Mouse (Mus musculus): ENCODE measurements at regions not wholly inside any gene's neighbourhood (a gene's known extent, or its start where the extent isn't known, plus 50 kb on each side); places are given as distances from the start of the nearest gene placed in this dataset.

DNA sequence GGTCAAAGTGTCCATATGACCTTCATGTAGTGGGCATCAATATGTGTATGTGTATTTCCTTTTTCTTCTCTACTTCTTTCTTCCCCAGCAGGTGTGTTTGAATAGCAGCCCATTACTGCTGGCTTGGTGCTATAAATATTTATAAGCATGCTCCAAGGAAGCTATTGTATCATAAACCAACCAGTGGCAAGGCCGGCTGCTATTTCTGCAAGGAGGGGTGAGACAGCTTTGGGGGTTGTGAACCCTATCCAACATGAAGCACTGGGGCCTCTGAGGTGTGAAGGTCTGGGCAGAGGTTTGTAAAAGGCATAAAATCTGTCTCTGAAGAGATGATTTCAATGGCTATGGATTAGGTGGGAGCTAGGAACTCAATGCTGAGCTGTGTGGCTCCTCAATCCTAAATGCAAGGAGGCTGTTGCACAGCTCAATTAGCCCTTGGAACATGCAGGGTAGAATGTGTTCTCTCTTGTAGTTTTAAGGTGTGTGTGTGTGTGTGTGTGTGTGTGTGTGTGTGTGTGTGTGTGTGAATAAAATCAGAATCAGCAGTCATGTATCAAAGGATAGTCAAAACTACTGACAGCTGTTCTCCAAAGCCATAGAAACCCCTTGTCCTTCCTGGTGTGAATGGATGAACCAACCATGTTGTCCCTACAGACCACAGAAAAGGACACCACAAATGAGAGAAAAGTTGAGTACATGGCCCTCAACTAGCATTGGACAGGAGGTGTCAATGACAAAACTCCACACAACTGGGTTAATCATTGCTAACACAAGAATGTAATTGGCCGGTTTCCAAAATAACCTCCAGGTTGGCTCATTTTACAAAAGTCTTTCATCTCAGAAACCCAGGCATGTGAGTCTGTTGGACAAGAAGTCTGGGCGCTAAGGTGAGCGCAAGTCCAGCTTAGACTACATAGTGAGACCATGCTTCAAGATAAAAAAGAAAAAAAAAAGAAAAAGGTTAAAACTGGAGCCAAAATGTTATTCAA is 809.0 kb downstream of the Ntrk3 start:
- H3K27ac ChIP-seq (ENCODE audit: low read depth, low read length), result no peak overlapping the region
- TF ChIP-seq CTCF (IDR thresholded peaks at IDR 0.05), result no peak
- no peaks in the 10 kb centered on the region for H3K27me3 ChIP-seq (ENCODE audit: insufficient read depth, low read length)
- WGBS, result 72% methylated on average over 4 of the region's 4 CpGs
- DNase-seq (ENCODE audit: low spot score) (no peak), ATAC-seq (ENCODE audit: low FRiP score) (no peak)
- H3K4me3 ChIP-seq (ENCODE audit: low read depth, low read length), result no peak overlapping the region
- H3K4me1 ChIP-seq (ENCODE audit: insufficient read depth, low read length), result no peaks in the 10 kb centered on the region; the same call in 1 of the 2 replicates
- H3K4me2 ChIP-seq (ENCODE audit: low read depth, low read length, poor library complexity, severe bottlenecking), result no peak overlapping the region
- H3K9me3 ChIP-seq (ENCODE audit: low read length), result no peaks in the 10 kb centered on the region
- H3K9ac ChIP-seq (replicated peaks; ENCODE audit: low read length, poor library complexity, severe bottlenecking), result no peak overlapping the region
- no peaks in the 10 kb centered on the region for H3K36me3 ChIP-seq (ENCODE audit: insufficient read depth, low read length)

- TF ChIP-seq CTCF (IDR thresholded peaks at IDR 0.05), result no peak
- ATAC-seq (ENCODE audit: low FRiP score) (no peak; the same call in 1 of the 2 replicates), DNase-seq (ENCODE audit: low spot score) (peak; percentile 55)
- H3K36me3 ChIP-seq (ENCODE audit: insufficient read depth, low read length), result no peaks in the 10 kb centered on the region
- no peaks in the 10 kb centered on the region for H3K4me1 ChIP-seq (ENCODE audit: insufficient read depth, low read length)
- no peak overlapping the region for H3K27ac ChIP-seq (ENCODE audit: low read depth, low read length)
- no peaks in the 10 kb centered on the region for H3K27me3 ChIP-seq (ENCODE audit: insufficient read depth, low read length)
- no peaks in the 10 kb centered on the region for H3K9me3 ChIP-seq (ENCODE audit: low read length)
- WGBS, result 37% methylated on average over 7 of the region's 7 CpGs
- H3K9ac ChIP-seq (replicated peaks; ENCODE audit: low read length, poor library complexity, severe bottlenecking), result no peak overlapping the region
- no peak overlapping the region for H3K4me3 ChIP-seq (ENCODE audit: low read depth, low read length)
- H3K4me2 ChIP-seq (ENCODE audit: low read depth, low read length, poor library complexity, severe bottlenecking), result no peak overlapping the region
Measured at GRCm38 (mm10) chr7:77899231-77899630, 838.6 kb downstream of the Ntrk3 start.

DNA sequence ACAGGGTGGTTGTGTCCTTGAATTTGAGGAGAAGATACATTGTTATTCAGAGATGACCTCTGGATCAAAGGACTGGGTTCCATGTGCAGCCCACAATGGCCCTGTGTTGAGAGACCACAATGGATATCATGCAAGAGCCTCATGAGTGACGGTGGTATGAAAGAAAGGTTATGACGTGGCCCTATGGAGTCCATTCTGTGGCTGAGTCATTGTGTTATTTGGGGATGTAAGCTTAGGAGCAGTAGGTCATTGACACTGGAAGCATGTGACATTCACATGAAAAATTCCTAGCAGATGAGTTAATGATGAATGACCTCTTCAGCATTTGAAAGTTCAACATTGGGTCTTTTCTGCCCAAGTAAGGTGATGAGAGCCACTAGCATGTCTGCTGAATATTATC is 849.3 kb downstream of the Ntrk3 start:
- Histone ChIP-seq H3K36me3 (ENCODE audit: insufficient read depth, low read length) (no peaks in the 10 kb centered on the region), H3K27ac (ENCODE audit: low read depth, low read length) (no peak overlapping the region), H3K9ac (replicated peaks; ENCODE audit: low read length, poor library complexity, severe bottlenecking) (no peak overlapping the region), H3K4me2 (ENCODE audit: low read depth, low read length, poor library complexity, severe bottlenecking) (no peak overlapping the region), H3K27me3 (ENCODE audit: insufficient read depth, low read length) (no peaks in the 10 kb centered on the region), H3K9me3 (ENCODE audit: low read length) (no peaks in the 10 kb centered on the region), H3K4me3 (ENCODE audit: low read depth, low read length) (no peak overlapping the region), H3K4me1 (ENCODE audit: insufficient read depth, low read length) (no peaks in the 10 kb centered on the region)
- TF ChIP-seq CTCF (IDR thresholded peaks at IDR 0.05), result no peak
- 80% methylated on average over 2 of the region's 2 CpGs for WGBS
- ATAC-seq (ENCODE audit: low FRiP score), result no peak
- DNase-seq (ENCODE audit: low spot score), result no peak

- no peak for ATAC-seq (ENCODE audit: low FRiP score)
- Histone ChIP-seq H3K27me3 (ENCODE audit: insufficient read depth, low read length) (no peaks in the 10 kb centered on the region), H3K9me3 (ENCODE audit: low read length) (no peaks in the 10 kb centered on the region), H3K4me2 (ENCODE audit: low read depth, low read length, poor library complexity, severe bottlenecking) (no peak overlapping the region), H3K4me1 (ENCODE audit: insufficient read depth, low read length) (no peaks in the 10 kb centered on the region), H3K27ac (ENCODE audit: low read depth, low read length) (no peak overlapping the region), H3K9ac (replicated peaks; ENCODE audit: low read length, poor library complexity, severe bottlenecking) (no peak overlapping the region), H3K4me3 (ENCODE audit: low read depth, low read length) (no peak overlapping the region), H3K36me3 (ENCODE audit: insufficient read depth, low read length) (no peaks in the 10 kb centered on the region)
- WGBS, result 42% methylated on average over 5 of the region's 5 CpGs
- TF ChIP-seq CTCF (IDR thresholded peaks at IDR 0.05), result no peak
- no peak for DNase-seq (ENCODE audit: low spot score)
Measured at GRCm38 (mm10) chr7:77882605-77883354, 855.0 kb downstream of the Ntrk3 start.

- Histone ChIP-seq H3K27ac (ENCODE audit: low read depth, low read length) (no peak overlapping the region), H3K4me2 (ENCODE audit: low read depth, low read length, poor library complexity, severe bottlenecking) (no peak overlapping the region), H3K4me3 (ENCODE audit: low read depth, low read length) (no peak overlapping the region), H3K27me3 (ENCODE audit: insufficient read depth, low read length) (no peaks in the 10 kb centered on the region), H3K36me3 (ENCODE audit: insufficient read depth, low read length) (no peaks in the 10 kb centered on the region), H3K4me1 (ENCODE audit: insufficient read depth, low read length) (no peaks in the 10 kb centered on the region), H3K9ac (replicated peaks; ENCODE audit: low read length, poor library complexity, severe bottlenecking) (no peak overlapping the region), H3K9me3 (ENCODE audit: low read length) (no peaks in the 10 kb centered on the region)
- DNase-seq (ENCODE audit: low spot score) (peak; percentile 52), ATAC-seq (ENCODE audit: low FRiP score) (no peak)
- WGBS, result 39% methylated on average over 4 of the region's 4 CpGs
- no peak for TF ChIP-seq CTCF (IDR thresholded peaks at IDR 0.05)
Measured at GRCm38 (mm10) chr7:77867518-77867917, 870.3 kb downstream of the Ntrk3 start.

DNA sequence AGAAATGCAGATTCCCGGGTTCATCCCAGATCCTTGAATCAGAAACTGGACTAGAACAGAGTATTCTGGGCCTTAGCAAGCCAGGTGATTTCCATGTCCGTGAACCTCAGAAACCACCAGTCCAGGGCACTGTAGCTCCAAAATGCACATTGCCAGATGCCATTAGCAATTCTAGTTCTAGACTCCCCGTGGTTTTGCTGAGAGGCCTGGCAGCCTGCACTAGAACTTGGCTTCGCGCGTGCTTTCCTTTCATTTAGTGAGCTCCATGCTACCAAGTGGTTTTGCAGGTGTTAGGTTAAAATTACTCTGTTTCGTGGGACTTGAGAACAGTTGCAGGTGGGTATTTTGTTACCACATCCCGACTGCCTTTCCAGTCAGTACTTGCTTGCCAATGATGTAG is 876.0 kb downstream of the Ntrk3 start:
- Histone ChIP-seq H3K9ac (replicated peaks; ENCODE audit: low read length, poor library complexity, severe bottlenecking) (no peak overlapping the region), H3K27me3 (ENCODE audit: insufficient read depth, low read length) (no peaks in the 10 kb centered on the region), H3K9me3 (ENCODE audit: low read length) (no peaks in the 10 kb centered on the region), H3K4me1 (ENCODE audit: insufficient read depth, low read length) (no peaks in the 10 kb centered on the region), H3K4me2 (ENCODE audit: low read depth, low read length, poor library complexity, severe bottlenecking) (no peak overlapping the region), H3K36me3 (ENCODE audit: insufficient read depth, low read length) (no peaks in the 10 kb centered on the region), H3K27ac (ENCODE audit: low read depth, low read length) (no peak overlapping the region), H3K4me3 (ENCODE audit: low read depth, low read length) (no peak overlapping the region)
- DNase-seq (ENCODE audit: low spot score) (peak; percentile 12), ATAC-seq (ENCODE audit: low FRiP score) (no peak)
- 87% methylated on average over 8 of the region's 8 CpGs for WGBS
- no peak for TF ChIP-seq CTCF (IDR thresholded peaks at IDR 0.05)

Data from midbrain, postnatal 0 days (tissue).